Mouse (Mus musculus): ENCODE results near the gene Gm10147. TPM values are rescaled to one million over a fixed set of nuclear protein-coding genes. Genes with fewer than 3 reads are reported as not detected.
"Not testable (repeated sequence)": the region's sequence is repeated elsewhere in the genome, so short reads cannot be mapped to it uniquely, and the experiment has no call there.

The Gm10147 gene
- not detected in 2 replicates for polyA plus RNA-seq (2015; fragmentation: Nextera tagmentation; extraction: Ambion mirVana)

GRCm38 (mm10) chrX:28607742-28608141, at the start of gene Gm10147:
Gene Gm10147, minus strand, starts transcription at chrX:28607842.
- not testable (repeated sequence) for H3K9me3 ChIP-seq (replicated peaks); H3K36me3 ChIP-seq (replicated peaks); H3K4me1 ChIP-seq (replicated peaks); H3K4me2 ChIP-seq; H3K4me3 ChIP-seq (replicated peaks); ATAC-seq (ENCODE audit: insufficient read depth); H3K9ac ChIP-seq; H3K27ac ChIP-seq (replicated peaks); H3K27me3 ChIP-seq
- WGBS (ENCODE audit: insufficient replicate concordance): no CpG with 5 or more reads among the region's 7 CpGs

Small RNAs within 50 kb of the gene (microRNA-seq; reads per million reads assigned to microRNA genes)
- gene Gm44499: not detected
